Mouse (Mus musculus) stomach, postnatal 0 days (tissue): Measurements from ENCODE around the gene Mogat1.

Experiments
- CTCF ChIP-seq: IDR thresholded peaks from 2 replicates; pipeline ENCODE4 v1.5.1; 2016; ENCODE audit warnings: antibody characterized with exemption, low read depth, mild to moderate bottlenecking, moderate library complexity
- EP300 ChIP-seq: optimal IDR thresholded peaks from 2 replicates; pipeline ENCODE3; 2016; ENCODE audit warnings: antibody characterized with exemption

DNA sequence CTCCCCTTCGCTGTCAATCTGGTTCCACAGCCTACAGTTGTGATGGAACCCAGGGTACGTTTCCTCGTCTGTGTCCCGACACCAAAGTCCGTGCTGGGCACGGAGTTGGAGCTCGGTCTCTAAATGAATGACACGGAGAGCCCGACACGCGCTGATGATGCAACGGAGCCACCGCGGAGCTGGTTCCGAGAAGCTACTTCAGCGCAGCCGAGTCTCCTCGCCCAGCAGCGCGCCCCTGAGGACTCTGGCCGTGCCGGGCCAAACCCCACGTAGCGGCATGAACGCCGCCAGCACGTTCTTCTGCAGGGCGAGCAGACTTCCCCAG lies 22.4 kb upstream of the Mogat1 start:
- no peak for TF ChIP-seq CTCF
- no peak for TF ChIP-seq EP300
